Mouse (Mus musculus) heart, postnatal 25 days (tissue): ENCODE measurements around the gene Olfr344. TPM values are rescaled to one million over a fixed set of nuclear protein-coding genes. Genes with fewer than 3 reads are reported as not detected.

Source experiments
- DNase-seq: peaks from one replicate; pipeline ENCODE4 v3.0.0; 2022; ENCODE audit warnings: low spot score
- intact Hi-C: fragments of 180-260 bp; cut with DNase I; formaldehyde crosslinking; loops from one replicate; pipeline ENCODE4 v1.15.1; 2025
- total RNA-seq, 2 experiments: library from RNA; stranded (reverse); gene quantifications; 2 replicates each; pipeline ENCODE4 v1.2.3; 2021

Gene Olfr344
- not detected for total RNA-seq

- intact Hi-C loops: no loop called here
- no peak for DNase-seq
Observed at GRCm38 (mm10) chr2:36566362-36566761, at the start of gene Olfr344. TSS of gene Olfr344 (plus strand) at chr2:36566662.

GRCm38 (mm10) chr2:36524698-36525097 is 41.8 kb upstream of the Olfr344 start, which contains the start of gene Olfr342:
TSS of gene Olfr342 (plus strand) at chr2:36524998.
- no peak for DNase-seq
- intact Hi-C loops: no loop called here

- intact Hi-C loops: no loop called here
- no peak for DNase-seq
Observed at GRCm38 (mm10) chr2:36565156-36565555, 1.3 kb upstream of the Olfr344 start.

GRCm38 (mm10) chr2:36567022-36567421 is 560 bp downstream of the Olfr344 start:
- intact Hi-C loops: no loop called here
- DNase-seq: no peak

- DNase-seq: no peak
- intact Hi-C loops: no loop called here
Observed at GRCm38 (mm10) chr2:36567845-36568244, 1.4 kb downstream of the Olfr344 start.

Other genes with a start within 250 kb of the Olfr344 start
- gene Olfr338, start 193.1 kb upstream of the Olfr344 start, total RNA-seq: not detected
- not detected for gene Olfr339, start 147.7 kb upstream of the Olfr344 start, total RNA-seq
- gene Olfr340, start 114.1 kb upstream of the Olfr344 start, total RNA-seq: not detected
- gene Olfr341, start 84.2 kb upstream of the Olfr344 start, total RNA-seq: not detected
- not detected for gene Olfr342, start 41.7 kb upstream of the Olfr344 start, total RNA-seq
- gene Olfr345, start 73.4 kb downstream of the Olfr344 start, total RNA-seq: not detected
- gene Olfr346, start 119.1 kb downstream of the Olfr344 start, total RNA-seq: not detected
- not detected for gene Olfr347, start 165.2 kb downstream of the Olfr344 start, total RNA-seq
- gene Olfr348, start 217.6 kb downstream of the Olfr344 start, total RNA-seq: not detected
- not detected for gene Olfr50, start 223.9 kb downstream of the Olfr344 start, total RNA-seq